Mouse (Mus musculus): Measurements from ENCODE around the gene Stat5a. TPM values are rescaled to one million over a fixed set of nuclear protein-coding genes. Genes with fewer than 3 reads are reported as not detected.

Gene Stat5a
- polyA plus RNA-seq, 1 experiment from 2014 or later: 10.0 TPM

GRCm38 (mm10) chr11:100912401-100913155 lies 53.4 kb downstream of the Stat5a start:
- Histone ChIP-seq H3K27ac (no peak overlapping the region), H3K4me3 (ENCODE audit: inconsistent target) (no peak overlapping the region), H3K36me3 (ENCODE audit: inconsistent target) (peaks cover 63% of the 10 kb centered on the region), H3K79me2 (ENCODE audit: inconsistent target) (peaks cover 67% of the 10 kb centered on the region)
- WGBS (ENCODE audit: missing documents): 94% methylated on average over 17 of the region's 17 CpGs

- WGBS (ENCODE audit: missing documents): 92% methylated on average over 5 of the region's 5 CpGs
- H3K79me2 ChIP-seq (ENCODE audit: inconsistent target): peaks cover 86% of the 10 kb centered on the region
- H3K36me3 ChIP-seq (ENCODE audit: inconsistent target): peaks cover 59% of the 10 kb centered on the region
- H3K4me3 ChIP-seq (ENCODE audit: inconsistent target): no peak overlapping the region
- no peak overlapping the region for H3K27ac ChIP-seq
Measured at GRCm38 (mm10) chr11:100914415-100914814, 55.3 kb downstream of the Stat5a start.

GRCm38 (mm10) chr11:100915063-100915462 lies 55.9 kb downstream of the Stat5a start:
- H3K36me3 ChIP-seq (ENCODE audit: inconsistent target): peaks cover 54% of the 10 kb centered on the region
- H3K4me3 ChIP-seq (ENCODE audit: inconsistent target): no peak overlapping the region
- H3K79me2 ChIP-seq (ENCODE audit: inconsistent target): peaks cover 92% of the 10 kb centered on the region
- WGBS (ENCODE audit: missing documents): 100% methylated on average over 3 of the region's 3 CpGs
- H3K27ac ChIP-seq: no peak overlapping the region

GRCm38 (mm10) chr11:100916432-100916971 lies 57.4 kb downstream of the Stat5a start:
- Histone ChIP-seq H3K4me3 (ENCODE audit: inconsistent target) (no peak overlapping the region), H3K79me2 (ENCODE audit: inconsistent target) (peaks cover 100% of the 10 kb centered on the region), H3K27ac (no peak overlapping the region), H3K36me3 (ENCODE audit: inconsistent target) (peaks cover 39% of the 10 kb centered on the region)
- 54% methylated on average over 4 of the region's 4 CpGs for WGBS (ENCODE audit: missing documents)

- 90% methylated on average over 5 of the region's 5 CpGs for WGBS (ENCODE audit: missing documents)
- peaks cover 33% of the 10 kb centered on the region for H3K36me3 ChIP-seq (ENCODE audit: inconsistent target)
- H3K4me3 ChIP-seq (ENCODE audit: inconsistent target): no peak overlapping the region
- peaks cover 100% of the 10 kb centered on the region for H3K79me2 ChIP-seq (ENCODE audit: inconsistent target)
- H3K27ac ChIP-seq: no peak overlapping the region
Measured at GRCm38 (mm10) chr11:100918007-100918406, 58.9 kb downstream of the Stat5a start.

- Histone ChIP-seq H3K27ac (no peak overlapping the region), H3K4me3 (ENCODE audit: inconsistent target) (no peak overlapping the region), H3K79me2 (ENCODE audit: inconsistent target) (peaks cover 100% of the 10 kb centered on the region), H3K36me3 (ENCODE audit: inconsistent target) (peaks cover 33% of the 10 kb centered on the region)
- 100% methylated on average over 4 of the region's 4 CpGs for WGBS (ENCODE audit: missing documents)
Measured at GRCm38 (mm10) chr11:100920887-100921624, 61.9 kb downstream of the Stat5a start.

GRCm38 (mm10) chr11:100924386-100924919 lies 65.3 kb downstream of the Stat5a start:
- peaks cover 100% of the 10 kb centered on the region for H3K79me2 ChIP-seq (ENCODE audit: inconsistent target)
- WGBS (ENCODE audit: missing documents): 100% methylated on average over 1 of the region's 1 CpGs
- H3K4me3 ChIP-seq (ENCODE audit: inconsistent target): no peak overlapping the region
- H3K27ac ChIP-seq: no peak overlapping the region
- H3K36me3 ChIP-seq (ENCODE audit: inconsistent target): peaks cover 11% of the 10 kb centered on the region; the same call in 1 of the 2 replicates

- Histone ChIP-seq H3K79me2 (ENCODE audit: inconsistent target) (peaks cover 100% of the 10 kb centered on the region), H3K36me3 (ENCODE audit: inconsistent target) (peaks cover 11% of the 10 kb centered on the region; the same call in 1 of the 2 replicates), H3K27ac (no peak overlapping the region), H3K4me3 (ENCODE audit: inconsistent target) (no peak overlapping the region)
- WGBS (ENCODE audit: missing documents): 73% methylated on average over 3 of the region's 3 CpGs
Measured at GRCm38 (mm10) chr11:100927386-100927785, 68.2 kb downstream of the Stat5a start.

- 93% methylated on average over 7 of the region's 7 CpGs for WGBS (ENCODE audit: missing documents)
- no peaks in the 10 kb centered on the region for H3K36me3 ChIP-seq (ENCODE audit: inconsistent target)
- H3K79me2 ChIP-seq (ENCODE audit: inconsistent target): peaks cover 100% of the 10 kb centered on the region
- H3K27ac ChIP-seq: peak overlapping the region; percentile 62; the same call in 1 of the 2 replicates
- H3K4me3 ChIP-seq (ENCODE audit: inconsistent target): no peak overlapping the region
Measured at GRCm38 (mm10) chr11:100930611-100931010, 71.5 kb downstream of the Stat5a start.

- peak overlapping the region; percentile 51 for H3K4me3 ChIP-seq (ENCODE audit: inconsistent target)
- 6% methylated on average over 12 of the region's 12 CpGs for WGBS (ENCODE audit: missing documents)
Measured at GRCm38 (mm10) chr11:100931254-100931921, 72.2 kb downstream of the Stat5a start.

More at GRCm38 (mm10) chr11:100931254-100931921, 72.2 kb downstream of the Stat5a start:
- peak overlapping the region; percentile 62 for H3K27ac ChIP-seq
- peaks cover 100% of the 10 kb centered on the region for H3K79me2 ChIP-seq (ENCODE audit: inconsistent target)
- H3K36me3 ChIP-seq (ENCODE audit: inconsistent target): no peaks in the 10 kb centered on the region

Other genes with a start within 250 kb of the Stat5a start
- gene Nkiras2, start 240.1 kb upstream of the Stat5a start, polyA plus RNA-seq (2018): 44.7 to 60.7 TPM (median 47.9 TPM) in 3 replicates
- gene Dnajc7, start 239.2 kb upstream of the Stat5a start, polyA plus RNA-seq (2018): 134 to 172 TPM (median 137 TPM) in 3 replicates
- gene Zfp385c, start 166.9 kb upstream of the Stat5a start, polyA plus RNA-seq (2018): 0.14 to 1.2 TPM (median 0.57 TPM) in 3 replicates
- 42.8 to 129 TPM (median 87.0 TPM) in 3 replicates for gene Dhx58, start 155.1 kb upstream of the Stat5a start, polyA plus RNA-seq (2018)
- 22.4 to 41.0 TPM (median 23.3 TPM) in 3 replicates for gene Kat2a, start 146.9 kb upstream of the Stat5a start, polyA plus RNA-seq (2018)
- not detected in 3 replicates for gene Hspb9, start 145.5 kb upstream of the Stat5a start, polyA plus RNA-seq (2018)
- 348 to 578 TPM (median 378 TPM) in 3 replicates for gene Rab5c, start 121.1 kb upstream of the Stat5a start, polyA plus RNA-seq (2018)
- gene Kcnh4, start 99.4 kb upstream of the Stat5a start, polyA plus RNA-seq (2018): not detected in 3 replicates
- not detected in 3 replicates for gene Hcrt, start 96.4 kb upstream of the Stat5a start, polyA plus RNA-seq (2018)
- 11.6 to 15.9 TPM (median 14.3 TPM) in 3 replicates for gene Ghdc, start 88.4 kb upstream of the Stat5a start, polyA plus RNA-seq (2018)
- gene Stat5b, start 8.6 kb upstream of the Stat5a start, polyA plus RNA-seq (2018): 16.7 to 27.2 TPM (median 18.9 TPM) in 3 replicates
- gene Stat3, start 80.2 kb downstream of the Stat5a start, polyA plus RNA-seq (2018): 44.1 to 73.6 TPM (median 66.6 TPM) in 3 replicates
- 0.35 to 1.1 TPM (median 0.93 TPM) in 3 replicates for gene Cavin1, start 111.5 kb downstream of the Stat5a start, polyA plus RNA-seq (2018)
- gene Atp6v0a1, start 150.1 kb downstream of the Stat5a start, polyA plus RNA-seq (2018): 190 to 331 TPM (median 319 TPM) in 3 replicates
- 71.6 to 194 TPM (median 117 TPM) in 3 replicates for gene Naglu, start 210.7 kb downstream of the Stat5a start, polyA plus RNA-seq (2018)
- 0.22 to 0.84 TPM (median 0.32 TPM) in 3 replicates for gene Hsd17b1, start 219.1 kb downstream of the Stat5a start, polyA plus RNA-seq (2018)
- gene Coasy, start 223.2 kb downstream of the Stat5a start, polyA plus RNA-seq (2018): 18.6 to 23.1 TPM (median 19.3 TPM) in 3 replicates
- 33.1 to 44.4 TPM (median 37.3 TPM) in 3 replicates for gene Mlx, start 227.9 kb downstream of the Stat5a start, polyA plus RNA-seq (2018)
- gene Psmc3ip, start 236.1 kb downstream of the Stat5a start, polyA plus RNA-seq (2018): 0.90 to 14.7 TPM (median 3.7 TPM) in 3 replicates